Mouse (Mus musculus): ENCODE measurements at regions not wholly inside any gene's neighbourhood (a gene's known extent, or its start where the extent isn't known, plus 50 kb on each side); places are given as distances from the start of the nearest gene placed in this dataset.

- TF ChIP-seq CTCF (conservative IDR thresholded peaks at IDR 0.05; ENCODE audit: insufficient read depth, insufficient read length, low read depth, low read length) (no peak), POLR2A (IDR thresholded peaks at IDR 0.05; ENCODE audit: low read depth, low read length) (no peak)
These were observed 147.5 kb downstream of the Gm9376 start for GRCm38 (mm10) chr14:118414275-118414674.

All from kidney, adult 2 months (tissue).